Mouse (Mus musculus): Measurements from ENCODE around the gene Tmem14a. TPM values are rescaled to one million over a fixed set of nuclear protein-coding genes. Genes with fewer than 3 reads are reported as not detected.
"Not testable (repeated sequence)": the region's sequence is repeated elsewhere in the genome, so short reads cannot be mapped to it uniquely, and the experiment has no call there.

The Tmem14a gene
- polyA plus RNA-seq (2017; shearing (Covaris generic)), result 1 to 10 TPM; 3.9 to 5.4 TPM

- ATAC-seq, result peak; percentile 90
Observed at GRCm38 (mm10) chr1:21218489-21218919, at the start of gene Tmem14a. Tmem14a (plus strand) TSS chr1:21218575.

GRCm38 (mm10) chr1:21185196-21185595 lies 33.2 kb upstream of the Tmem14a start:
- ATAC-seq, result no peak

- no peak for ATAC-seq
Observed at GRCm38 (mm10) chr1:21206241-21206640, 12.1 kb upstream of the Tmem14a start.

GRCm38 (mm10) chr1:21213537-21213936 lies 4.8 kb upstream of the Tmem14a start:
- peak; percentile 50 for ATAC-seq

- not testable (repeated sequence) for ATAC-seq
Observed at GRCm38 (mm10) chr1:21213991-21214692, 4.2 kb upstream of the Tmem14a start.

GRCm38 (mm10) chr1:21227756-21228395 lies 9.5 kb downstream of the Tmem14a start:
- ATAC-seq, result peak; percentile 51

GRCm38 (mm10) chr1:21228740-21229722 lies 10.7 kb downstream of the Tmem14a start:
- ATAC-seq, result not testable (repeated sequence)

- ATAC-seq, result no peak
Observed at GRCm38 (mm10) chr1:21230376-21230775, 12.0 kb downstream of the Tmem14a start.

GRCm38 (mm10) chr1:21231744-21232464 lies 13.5 kb downstream of the Tmem14a start:
- no peak for ATAC-seq

- no peak for ATAC-seq
Observed at GRCm38 (mm10) chr1:21232516-21232915, 14.1 kb downstream of the Tmem14a start.

- ATAC-seq, result no peak
Observed at GRCm38 (mm10) chr1:21235359-21235758, 17.0 kb downstream of the Tmem14a start.

- ATAC-seq, result no peak
Observed at GRCm38 (mm10) chr1:21239911-21240898, 21.8 kb downstream of the Tmem14a start, which contains the start of gene Gsta3. Gsta3 (plus strand) TSS chr1:21240589.

GRCm38 (mm10) chr1:21241096-21241495 lies 22.7 kb downstream of the Tmem14a start:
- no peak for ATAC-seq

- ATAC-seq, result no peak
Observed at GRCm38 (mm10) chr1:21244290-21244960, 26.1 kb downstream of the Tmem14a start.

- ATAC-seq, result no peak
Observed at GRCm38 (mm10) chr1:21246136-21246535, 27.8 kb downstream of the Tmem14a start.

- ATAC-seq, result no peak
Observed at GRCm38 (mm10) chr1:21247896-21248295, 29.5 kb downstream of the Tmem14a start.

GRCm38 (mm10) chr1:21248560-21249390 lies 30.4 kb downstream of the Tmem14a start:
- no peak for ATAC-seq

GRCm38 (mm10) chr1:21251661-21252060 lies 33.3 kb downstream of the Tmem14a start:
- no peak for ATAC-seq

Measured in CD4-positive, CD25-positive, alpha-beta regulatory T cell, adult 4 months (primary cell).